Mouse (Mus musculus) liver, adult 2 months (tissue): ENCODE data around the gene Prr14. TPM values are rescaled to one million over a fixed set of nuclear protein-coding genes. Genes with fewer than 3 reads are reported as not detected.
"Not testable (repeated sequence)": the region's sequence is repeated elsewhere in the genome, so short reads cannot be mapped to it uniquely, and the experiment has no call there.

Experiments
- DNase-seq: peaks from one replicate; pipeline ENCODE4 v3.0.0-alpha.2; 2011; ENCODE audit warnings: low read depth, low spot score; ENCODE audit errors: extremely low read depth
- H3K27ac ChIP-seq: fragments of 200-500 bp; replicated peaks from 2 replicates; pipeline ENCODE4 v1.5.1; 2012; ENCODE audit warnings: low read depth, mild to moderate bottlenecking, control low read depth, inconsistent platforms, low read length; ENCODE audit not compliant: insufficient read depth
- H3K27me3 ChIP-seq: fragments of 200-500 bp; 2 replicates; pipeline ENCODE4 v1.6.1; 2012; ENCODE audit warnings: mild to moderate bottlenecking, moderate library complexity, low read length, inconsistent platforms; ENCODE audit not compliant: control insufficient read depth, insufficient read depth
- H3K36me3 ChIP-seq: fragments of 200-500 bp; 2 replicates; pipeline ENCODE4 v1.6.1; 2012; ENCODE audit warnings: low read length, inconsistent platforms; ENCODE audit not compliant: control insufficient read depth, insufficient read depth
- H3K4me1 ChIP-seq: fragments of 200-500 bp; 2 replicates; pipeline ENCODE4 v1.6.1; 2011; ENCODE audit warnings: low read length; ENCODE audit not compliant: control insufficient read depth, insufficient read depth
- H3K4me3 ChIP-seq: fragments of 200-500 bp; 2 replicates; pipeline ENCODE4 v1.5.1; 2011; ENCODE audit warnings: low read depth, mild to moderate bottlenecking, control low read depth, low read length, moderate library complexity; ENCODE audit not compliant: insufficient read depth
- H3K79me2 ChIP-seq: fragments of 200-500 bp; 2 replicates; pipeline ENCODE4 v1.6.1; 2012; ENCODE audit warnings: inconsistent platforms, mild to moderate bottlenecking, low read length, moderate library complexity; ENCODE audit not compliant: control insufficient read depth, insufficient read depth
- H3K9ac ChIP-seq: fragments of 200-500 bp; 2 replicates; pipeline ENCODE4 v1.6.1; 2012; ENCODE audit warnings: low read depth, mild to moderate bottlenecking, control low read depth, inconsistent platforms, low read length
- CTCF ChIP-seq: fragments of 200-500 bp; IDR thresholded peaks from 2 replicates; pipeline ENCODE4 v1.5.1; 2011; ENCODE audit warnings: low read depth, low read length, control low read depth
- POLR2A ChIP-seq: fragments of 200-500 bp; IDR thresholded peaks from 2 replicates; pipeline ENCODE4 v1.6.1; 2011; ENCODE audit warnings: low read length, control low read depth; ENCODE audit not compliant: insufficient read depth; ENCODE audit errors: extremely low read depth
- WGBS: fragments of 180-500 bp; shearing (Covaris S2); methylation state at CpG from one replicate; pipeline ENCODE4 v1.1.7; 2018; 5-methylcytosine and 5-hydroxymethylcytosine counted together
- polyA plus RNA-seq: library from polyadenylated mRNA; depleted of rRNA; stranded (reverse); fragments of >200 nt; gene quantifications from 2 replicates; pipeline ENCODE4 v1.2.3, GENCODE M21; 2012
- total RNA-seq: library from RNA; depleted of rRNA; stranded (reverse); fragments of >200 nt; gene quantifications from 2 replicates; pipeline ENCODE4 v1.2.3, GENCODE M21; 2014

The Prr14 gene
- total and polyA plus RNA-seq, 2 experiments, result 9.5 to 44.6 TPM

GRCm38 (mm10) chr7:127453056-127453455 lies 6.4 kb upstream of the Prr14 start:
- Histone ChIP-seq H3K9ac (no peak overlapping the region), H3K4me1 (peaks cover 11% of the 10 kb centered on the region), H3K4me3 (no peak overlapping the region), H3K36me3 (peaks cover 11% of the 10 kb centered on the region), H3K27ac (no peak overlapping the region), H3K79me2 (peaks cover 12% of the 10 kb centered on the region; the same call in 1 of the 2 replicates), H3K27me3 (no peaks in the 10 kb centered on the region)
- DNase-seq, result no peak
- 93% methylated on average over 2 of the region's 2 CpGs for WGBS
- TF ChIP-seq POLR2A (no peak), CTCF (no peak)

DNA sequence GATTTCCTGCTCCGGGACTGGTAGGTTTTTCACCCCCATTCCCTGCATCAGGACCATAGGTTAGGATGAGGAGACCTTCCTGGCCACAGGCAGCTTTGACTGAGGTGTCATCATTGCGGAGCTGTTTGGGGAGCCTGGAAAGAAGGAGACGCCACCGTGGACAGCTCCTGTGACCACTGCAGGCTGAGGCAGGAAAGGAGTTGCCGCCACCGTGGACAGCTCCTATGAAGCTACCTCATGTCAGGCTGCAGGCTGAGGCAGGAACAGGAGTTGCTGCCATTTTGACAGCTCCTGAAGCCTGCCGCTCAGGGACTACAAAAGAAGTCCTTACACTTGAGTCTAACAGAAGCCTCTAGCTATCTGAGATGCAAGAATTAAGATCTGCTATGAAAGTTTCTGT lies 4.5 kb upstream of the Prr14 start:
- DNase-seq, result no peak
- no peaks in the 10 kb centered on the region for H3K27me3 ChIP-seq
- 86% methylated on average over 7 of the region's 7 CpGs for WGBS
- peaks cover 11% of the 10 kb centered on the region for H3K36me3 ChIP-seq
- H3K79me2 ChIP-seq, result peaks cover 7% of the 10 kb centered on the region; the same call in 1 of the 2 replicates
- TF ChIP-seq POLR2A (no peak), CTCF (no peak)
- peaks cover 2% of the 10 kb centered on the region; the same call in 1 of the 2 replicates for H3K4me1 ChIP-seq
- H3K27ac ChIP-seq, result no peak overlapping the region
- no peak overlapping the region for H3K4me3 ChIP-seq
- H3K9ac ChIP-seq, result no peak overlapping the region

- H3K9ac ChIP-seq, H3K4me3 ChIP-seq, H3K4me1 ChIP-seq, H3K27me3 ChIP-seq, DNase-seq, H3K27ac ChIP-seq, H3K79me2 ChIP-seq: not testable (repeated sequence)
- 87% methylated on average over 3 of the region's 3 CpGs for WGBS
- H3K36me3 ChIP-seq, result peaks cover 17% of the 10 kb centered on the region
These were observed 864 bp upstream of the Prr14 start for GRCm38 (mm10) chr7:127458371-127459122.

DNA sequence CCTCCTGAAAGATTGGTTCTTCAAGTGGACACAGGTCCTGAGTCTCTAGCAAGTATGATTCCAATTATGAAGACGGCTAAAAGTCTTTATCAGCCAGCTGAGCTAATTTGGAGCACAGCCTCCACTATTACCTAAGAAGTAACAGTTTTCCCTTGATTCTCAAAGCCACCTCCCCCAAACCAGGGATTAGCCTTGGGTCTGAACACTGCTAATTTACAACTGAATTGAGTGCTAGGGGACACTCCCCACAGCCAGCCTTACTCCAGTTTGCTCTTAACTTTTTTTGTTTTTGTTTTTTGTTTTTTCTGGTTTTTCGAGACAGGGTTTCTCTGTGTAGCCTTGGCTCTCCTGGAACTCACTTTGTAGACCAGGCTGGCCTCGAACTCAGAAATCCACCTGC lies 5.8 kb downstream of the Prr14 start:
- Histone ChIP-seq H3K9ac (no peak overlapping the region), H3K4me3 (no peak overlapping the region), H3K27me3 (no peaks in the 10 kb centered on the region), H3K4me1 (peaks cover 4% of the 10 kb centered on the region; the same call in 1 of the 2 replicates), H3K27ac (no peak overlapping the region), H3K36me3 (peaks cover 5% of the 10 kb centered on the region; the same call in 1 of the 2 replicates), H3K79me2 (peaks cover 6% of the 10 kb centered on the region; the same call in 1 of the 2 replicates)
- no peak for DNase-seq
- TF ChIP-seq POLR2A (no peak), CTCF (no peak)
- WGBS, result 95% methylated on average over 3 of the region's 3 CpGs

GRCm38 (mm10) chr7:127465670-127466069 lies 6.3 kb downstream of the Prr14 start:
- H3K9ac ChIP-seq, H3K36me3 ChIP-seq, H3K79me2 ChIP-seq, H3K27ac ChIP-seq, H3K4me1 ChIP-seq, H3K27me3 ChIP-seq, H3K4me3 ChIP-seq, DNase-seq: not testable (repeated sequence)
- 100% methylated on average over 2 of the region's 2 CpGs for WGBS

DNA sequence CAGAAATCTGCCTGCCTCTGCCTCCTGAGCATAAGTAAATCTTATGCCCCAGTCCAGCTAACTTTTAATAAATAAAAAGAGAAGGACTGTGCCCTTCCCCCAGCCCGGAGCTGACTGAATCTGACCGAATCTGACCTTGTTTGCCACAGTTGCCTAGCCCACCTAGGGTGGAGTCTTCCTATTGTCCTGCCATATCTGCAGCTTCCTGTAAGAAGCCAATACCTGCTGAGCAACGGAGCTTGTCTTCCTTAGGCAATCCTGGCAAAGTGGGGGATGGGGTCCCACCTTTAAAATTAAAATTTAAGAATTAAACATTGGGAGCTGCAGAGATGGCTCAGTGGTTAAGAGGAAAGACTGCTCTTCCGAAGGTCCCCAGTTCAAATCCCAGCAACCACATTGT lies 7.2 kb downstream of the Prr14 start:
- H3K27ac ChIP-seq, result no peak overlapping the region
- no peaks in the 10 kb centered on the region for H3K27me3 ChIP-seq
- no peak for DNase-seq
- peaks cover 6% of the 10 kb centered on the region; the same call in 1 of the 2 replicates for H3K79me2 ChIP-seq
- H3K9ac ChIP-seq, result no peak overlapping the region
- TF ChIP-seq POLR2A (no peak), CTCF (no peak)
- H3K4me3 ChIP-seq, result no peak overlapping the region
- peaks cover 4% of the 10 kb centered on the region; the same call in 1 of the 2 replicates for H3K4me1 ChIP-seq
- H3K36me3 ChIP-seq, result peaks cover 2% of the 10 kb centered on the region; the same call in 1 of the 2 replicates
- 89% methylated on average over 4 of the region's 4 CpGs for WGBS
